Mouse (Mus musculus): ENCODE measurements around the gene Msrb2.

The Msrb2 gene

DNA sequence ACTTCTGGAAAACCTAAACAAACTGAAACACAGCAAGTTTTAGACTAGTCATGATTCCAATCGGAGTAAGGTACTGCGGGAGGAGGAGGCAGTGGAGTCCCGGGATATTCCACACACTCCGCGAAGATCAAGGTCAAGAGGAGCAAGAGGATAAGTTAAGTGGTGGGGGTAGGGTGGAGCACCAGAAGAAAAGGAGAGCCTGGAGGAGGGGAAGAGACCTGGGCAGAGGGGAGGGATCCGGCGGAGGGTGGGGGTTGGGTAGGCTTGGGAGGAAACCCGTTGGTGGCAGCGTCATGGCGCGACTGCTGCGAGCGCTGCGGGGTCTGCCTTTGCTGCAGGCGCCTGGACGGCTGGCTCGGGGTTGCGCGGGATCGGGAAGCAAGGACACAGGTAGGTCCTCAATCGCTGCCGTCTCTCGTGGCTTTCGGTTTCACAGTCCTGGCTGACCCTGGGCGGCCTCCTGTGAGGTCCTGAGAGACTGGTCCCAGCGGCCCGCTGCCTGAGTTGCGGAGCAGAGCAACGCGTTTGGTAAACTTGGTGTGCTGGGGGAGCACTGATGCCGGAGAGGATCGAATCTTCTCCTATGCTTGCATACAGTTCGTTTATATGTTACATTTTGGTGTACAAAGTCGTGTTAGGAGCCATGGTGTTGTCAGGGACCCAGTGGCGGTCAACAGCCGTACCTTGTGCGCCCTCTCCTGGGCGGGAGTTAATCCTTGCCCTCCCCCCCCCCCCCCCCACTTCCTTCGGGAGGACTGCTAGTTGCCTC lies at the start of gene Msrb2:
Msrb2 (plus strand) TSS at position 51 of the 769 bp plus-strand sequence.
- peak; percentile 80 for DNase-seq (ENCODE audit: low read depth)

DNA sequence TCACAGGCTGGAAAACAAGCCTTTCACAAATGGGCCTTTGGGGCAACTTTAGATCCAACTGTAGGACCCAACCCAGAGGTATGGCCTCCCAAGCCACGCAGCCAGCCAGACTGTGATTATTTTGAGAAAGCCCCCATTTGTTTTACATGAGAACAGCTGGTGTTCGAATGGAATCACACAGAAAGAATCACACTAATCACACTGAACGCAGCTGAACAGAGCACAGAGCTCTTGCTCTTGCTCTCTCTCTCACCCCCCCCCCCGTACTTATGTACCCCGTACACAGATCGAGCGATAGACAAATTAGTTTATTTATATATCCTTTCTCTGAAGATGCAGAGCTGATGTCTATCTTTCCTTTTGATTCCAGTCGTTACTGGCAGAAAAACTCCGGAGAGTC lies 48.8 kb upstream of the Msrb2 start:
- no peak for DNase-seq (ENCODE audit: low read depth)

DNA sequence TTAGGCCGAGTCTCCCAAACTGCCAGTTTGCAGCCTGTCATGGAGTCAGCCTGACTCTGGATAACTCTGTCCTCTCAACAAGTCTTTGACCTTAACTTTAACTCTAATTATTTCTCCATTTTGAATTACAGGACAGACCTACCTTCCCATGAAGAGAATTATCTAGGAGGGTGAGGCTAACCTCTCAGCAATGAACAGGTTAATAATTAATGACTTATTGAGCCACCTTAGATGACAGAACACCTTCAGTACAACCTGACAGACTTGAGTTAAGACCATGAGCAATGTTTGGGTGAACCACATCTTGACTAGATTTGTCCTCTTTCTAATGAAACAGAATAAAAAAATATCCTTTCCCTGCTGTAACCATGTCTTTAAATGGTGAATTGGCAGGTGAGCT lies 44.9 kb upstream of the Msrb2 start:
- DNase-seq (ENCODE audit: low read depth) = no peak

DNA sequence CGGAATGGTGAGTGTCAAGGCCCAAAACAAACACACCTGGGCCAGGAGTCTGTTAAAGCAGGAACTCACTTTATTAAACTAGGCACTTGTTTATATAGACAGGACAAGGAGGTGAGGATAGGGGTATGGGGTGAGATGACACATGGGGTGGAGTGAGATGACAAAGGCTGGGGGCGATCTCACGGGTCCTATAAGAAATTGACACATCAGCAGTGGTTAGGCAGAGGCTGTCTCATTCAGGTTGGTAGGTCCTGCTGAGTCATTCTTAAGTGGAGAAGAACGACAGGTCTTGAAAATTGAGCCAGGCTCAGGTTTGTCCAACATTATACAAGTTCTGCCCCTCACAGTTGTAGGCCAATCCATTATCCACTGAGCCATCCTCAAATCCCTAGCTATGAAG lies 43.4 kb upstream of the Msrb2 start:
- DNase-seq (ENCODE audit: low read depth) = no peak

DNA sequence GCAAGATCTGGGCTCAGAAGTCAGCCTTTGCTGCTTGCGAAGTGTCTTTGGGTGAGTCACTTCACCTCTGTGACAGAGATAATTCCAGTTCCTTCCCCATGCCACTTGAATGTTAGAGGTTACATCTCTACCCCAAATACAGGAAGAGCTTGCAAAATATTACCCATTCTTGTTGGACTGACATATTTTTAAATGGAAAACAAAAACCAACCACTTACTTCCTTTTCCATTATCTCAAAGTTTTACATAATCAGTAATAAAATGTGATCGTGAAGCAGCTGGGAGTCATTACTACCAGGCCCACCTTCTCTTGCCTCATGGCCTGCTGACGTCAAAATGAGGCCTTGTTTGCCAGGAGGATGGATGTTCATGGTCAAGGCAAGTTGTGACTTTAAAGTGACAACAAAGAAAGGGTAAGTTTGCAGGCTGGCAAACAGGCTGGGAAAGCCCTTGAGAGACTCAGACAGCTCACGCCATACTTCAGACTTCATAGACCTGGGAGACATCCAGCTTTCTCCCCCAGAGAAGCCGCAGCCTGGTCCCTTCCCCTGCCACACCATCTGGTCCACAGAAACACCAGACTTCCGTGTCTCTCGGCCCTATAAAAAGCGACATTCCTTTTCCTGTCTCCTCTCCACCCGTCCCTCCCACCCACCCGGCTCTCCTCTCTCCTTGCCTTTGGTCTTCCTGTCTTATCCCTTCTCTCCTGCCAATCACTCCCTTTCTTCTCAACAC lies 27.2 kb upstream of the Msrb2 start:
- peak; percentile 6 for DNase-seq (ENCODE audit: low read depth)

DNA sequence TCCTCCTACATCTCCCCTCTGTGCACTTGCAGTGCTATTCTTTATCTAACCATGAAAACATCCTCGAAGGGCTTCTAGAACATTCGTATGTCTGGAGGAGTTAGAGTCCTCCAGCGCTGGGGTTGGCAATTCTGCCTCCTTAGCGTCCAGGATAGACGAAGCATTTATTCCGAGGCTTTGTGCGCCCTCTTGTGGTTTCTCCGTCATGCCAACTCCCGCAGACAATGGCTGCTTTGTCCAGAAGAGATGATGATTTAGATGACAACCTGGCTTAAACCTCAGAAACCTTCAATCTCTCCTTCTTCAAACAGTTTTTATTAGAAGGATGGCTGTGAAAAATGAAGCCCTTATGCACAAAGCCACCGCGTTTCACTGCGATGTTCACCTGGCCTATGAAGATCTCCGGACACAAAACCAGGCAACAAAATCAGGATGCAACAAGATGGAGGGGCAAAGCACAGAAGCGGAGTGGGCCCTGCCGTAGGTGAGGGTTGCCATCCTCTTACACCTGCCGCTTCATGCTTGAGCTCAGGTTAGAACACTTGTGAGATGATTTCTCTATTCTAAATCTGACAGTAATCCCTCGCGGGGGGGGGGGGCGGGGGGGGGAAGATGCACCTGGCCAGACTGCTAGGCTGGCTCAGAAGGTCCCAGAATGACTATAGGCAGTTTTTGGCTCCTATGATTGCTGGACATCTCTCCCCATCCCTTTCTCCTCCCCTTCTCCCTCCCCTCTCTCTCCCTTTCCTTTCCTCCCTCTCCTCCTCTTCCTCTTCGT lies 26.4 kb upstream of the Msrb2 start:
- peak; percentile 89 for DNase-seq (ENCODE audit: low read depth)

DNA sequence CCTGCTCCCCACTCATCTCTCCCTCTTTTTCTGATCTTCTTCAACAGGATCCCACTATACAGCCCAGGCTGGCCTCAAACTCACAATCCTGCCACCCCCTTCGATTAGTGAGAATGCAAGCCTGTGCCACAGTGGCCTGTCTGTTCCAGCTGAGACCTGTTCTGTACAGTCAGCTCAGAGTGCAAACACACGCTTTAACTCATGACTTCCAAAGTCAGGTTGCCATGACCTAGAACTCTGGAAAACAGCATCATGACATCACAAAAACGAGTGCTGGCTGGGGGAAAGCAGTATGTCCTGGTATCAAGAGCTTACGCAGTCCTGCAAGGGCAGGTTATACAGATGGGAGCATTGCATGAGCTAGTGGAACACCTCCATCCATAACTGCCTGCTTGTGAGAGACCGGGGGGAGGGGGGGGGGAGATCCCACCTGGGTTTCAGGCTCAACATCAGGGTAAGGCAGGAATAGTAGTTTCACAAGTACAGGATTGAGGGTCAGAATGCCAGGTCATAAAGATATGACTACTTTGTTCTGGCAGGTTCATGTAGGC lies 25.8 kb upstream of the Msrb2 start:
- DNase-seq (ENCODE audit: low read depth) = peak; percentile 4

DNA sequence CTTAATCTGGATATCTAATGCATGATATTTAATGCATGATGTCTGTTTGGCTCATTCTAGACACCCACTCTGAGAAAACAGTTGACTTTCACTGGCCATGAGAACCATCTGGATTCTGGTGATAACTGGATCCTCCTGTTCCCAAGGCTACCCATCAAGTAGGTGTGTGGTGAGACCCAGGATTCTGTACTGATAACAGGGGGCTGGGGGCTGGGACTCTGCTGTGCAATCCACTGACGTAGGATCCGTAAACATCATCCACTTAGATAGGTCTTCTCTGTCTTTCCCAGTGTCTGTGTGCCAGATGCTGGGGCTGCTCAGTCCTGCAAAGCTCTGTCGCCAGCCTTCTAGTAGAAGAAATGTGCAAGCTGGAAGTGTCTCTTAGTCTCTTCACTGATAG lies 22.8 kb upstream of the Msrb2 start:
- DNase-seq (ENCODE audit: low read depth) = no peak

DNA sequence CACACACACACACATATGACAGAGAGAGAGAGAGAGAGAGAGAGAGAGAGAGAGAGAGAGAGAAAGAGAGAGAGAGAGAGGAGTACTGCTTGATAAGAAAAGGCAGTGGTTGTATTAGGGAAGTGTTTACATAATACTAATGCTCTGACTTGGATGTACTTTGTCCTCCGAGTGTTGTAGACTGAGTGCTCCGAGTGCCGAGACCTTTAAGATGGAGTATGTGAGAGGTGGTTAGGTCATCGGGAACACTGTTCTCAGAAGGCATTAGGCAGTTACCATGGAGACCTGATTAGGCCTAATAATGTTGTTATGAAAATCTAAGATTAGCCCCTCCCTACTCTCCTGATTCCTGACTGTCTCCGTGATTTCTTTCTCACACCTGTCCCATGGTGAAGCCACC lies 21.1 kb upstream of the Msrb2 start:
- DNase-seq (ENCODE audit: low read depth) = no peak

DNA sequence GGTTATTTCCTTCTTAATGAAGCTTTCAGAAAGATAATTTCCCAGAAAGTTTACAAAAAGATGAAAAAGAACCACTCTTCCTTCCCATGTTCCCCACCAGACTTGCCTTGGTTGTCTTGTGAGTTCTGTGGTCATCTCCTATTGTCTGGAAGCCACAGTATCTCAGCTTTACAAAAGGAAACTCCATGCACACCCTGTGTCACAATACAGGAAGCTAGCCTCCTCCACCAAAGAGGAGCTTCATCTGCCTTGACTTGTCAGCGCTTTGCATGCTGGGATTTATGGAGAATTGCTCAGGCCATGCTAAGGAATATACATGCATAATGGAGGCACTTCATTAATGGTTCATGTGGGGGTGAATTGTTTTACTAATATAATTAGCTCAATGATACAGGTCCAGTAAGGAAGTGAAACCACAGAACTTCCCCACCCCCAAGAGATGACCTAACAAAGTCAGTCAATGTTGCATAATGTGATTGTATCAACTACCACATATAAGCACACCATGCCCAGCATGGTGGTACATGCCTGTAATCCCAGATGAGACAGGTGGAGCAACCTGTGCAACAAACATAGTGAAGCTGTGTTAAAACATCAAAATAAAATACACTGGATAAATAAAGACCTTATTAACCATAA lies 19.5 kb upstream of the Msrb2 start:
- no peak for DNase-seq (ENCODE audit: low read depth)

DNA sequence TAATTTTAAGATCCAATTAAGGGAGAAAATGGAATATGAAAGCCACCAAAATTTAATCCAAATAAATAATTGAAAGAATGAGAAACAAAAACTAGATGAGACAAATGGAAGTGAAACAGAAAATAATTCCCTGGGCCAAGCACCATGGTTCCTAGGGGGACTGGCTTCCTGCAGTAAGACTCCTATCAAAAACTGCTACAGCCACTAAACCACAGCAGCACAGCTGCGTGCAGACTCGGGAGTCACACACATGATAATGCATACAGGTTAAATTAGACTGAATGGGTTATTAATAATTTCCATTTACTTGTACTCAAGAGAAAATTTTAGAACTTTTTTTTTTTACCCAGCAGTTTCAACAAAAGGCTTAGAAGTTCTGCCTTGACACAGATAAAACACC lies 18.1 kb upstream of the Msrb2 start:
- DNase-seq (ENCODE audit: low read depth) = no peak

DNA sequence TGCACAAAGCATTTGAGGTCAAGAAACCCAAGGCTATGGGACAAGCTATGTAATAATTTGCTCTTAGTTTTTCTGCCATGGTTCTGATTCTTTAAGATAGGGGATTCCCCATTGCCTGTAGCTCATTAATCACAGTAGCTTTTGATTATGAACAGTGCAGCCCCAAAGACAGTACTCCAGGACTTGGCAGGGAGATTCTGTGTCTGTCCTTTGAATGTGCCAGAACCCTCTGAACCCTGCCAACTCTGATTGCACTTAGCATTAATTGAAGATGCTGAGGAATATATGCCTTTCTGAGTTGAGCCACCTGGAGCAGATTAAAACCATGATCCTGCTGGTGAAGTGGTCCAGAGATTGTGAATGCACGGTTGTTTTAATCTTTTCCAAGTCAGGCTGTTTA lies 8.4 kb upstream of the Msrb2 start:
- no peak for DNase-seq (ENCODE audit: low read depth)

DNA sequence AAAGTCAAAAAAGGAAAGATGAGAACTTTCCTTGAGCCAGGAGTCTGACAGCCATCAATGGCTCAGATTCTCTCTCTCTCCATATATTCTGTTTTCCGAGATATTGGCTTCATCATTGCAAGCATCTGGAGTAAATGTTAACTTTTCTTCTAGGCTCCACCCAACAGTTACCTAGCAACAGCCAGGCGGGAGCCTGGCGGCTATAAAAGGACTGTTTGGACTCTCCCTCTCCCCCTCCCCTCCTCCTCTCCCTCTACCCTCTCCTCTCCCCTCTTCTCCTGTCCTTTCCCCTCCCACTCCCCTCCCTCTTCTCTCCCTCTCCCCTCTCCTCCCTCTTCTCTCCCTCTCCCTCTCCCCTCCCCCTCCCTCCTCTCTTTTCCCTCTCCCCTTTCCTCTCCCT lies 4.8 kb upstream of the Msrb2 start:
- no peak for DNase-seq (ENCODE audit: low read depth)

DNA sequence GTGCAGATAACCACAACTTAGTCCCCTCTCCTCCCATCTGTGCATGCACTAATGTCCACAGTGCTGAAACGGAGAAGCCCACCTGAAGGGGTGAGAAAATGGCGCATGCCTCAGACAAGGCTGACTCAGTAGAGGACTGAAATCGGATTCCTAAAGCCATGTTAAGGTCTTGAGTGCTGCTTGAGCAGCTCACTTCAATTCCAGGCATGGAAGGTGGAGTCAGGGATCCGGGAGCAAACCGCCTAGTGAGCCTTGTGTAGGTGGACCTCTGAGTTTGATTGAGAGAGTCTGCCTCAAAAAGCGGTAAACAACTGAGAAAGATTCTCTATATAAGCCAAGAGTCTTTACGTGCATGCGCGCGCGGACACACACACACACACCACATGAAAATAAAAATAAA lies 4.1 kb upstream of the Msrb2 start:
- DNase-seq (ENCODE audit: low read depth) = no peak

DNA sequence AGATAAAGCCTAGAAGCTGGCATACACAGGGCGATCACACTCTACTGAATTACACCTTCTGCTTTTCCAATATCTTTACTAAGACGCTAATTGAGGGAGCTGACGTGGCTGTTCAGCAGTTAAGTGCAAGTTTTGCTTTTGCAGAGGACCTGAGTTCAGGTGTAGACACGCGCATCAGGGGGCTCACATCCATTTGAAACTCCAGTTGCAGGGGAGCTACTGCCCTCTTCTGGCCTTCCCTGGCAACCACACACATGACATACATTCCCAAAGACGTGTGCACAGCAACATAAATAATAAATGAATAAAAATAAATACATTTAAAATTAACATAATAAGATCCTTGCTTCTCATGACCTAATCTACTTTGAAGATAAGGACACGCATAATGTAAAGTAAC lies 2.5 kb downstream of the Msrb2 start:
- DNase-seq (ENCODE audit: low read depth) = no peak

DNA sequence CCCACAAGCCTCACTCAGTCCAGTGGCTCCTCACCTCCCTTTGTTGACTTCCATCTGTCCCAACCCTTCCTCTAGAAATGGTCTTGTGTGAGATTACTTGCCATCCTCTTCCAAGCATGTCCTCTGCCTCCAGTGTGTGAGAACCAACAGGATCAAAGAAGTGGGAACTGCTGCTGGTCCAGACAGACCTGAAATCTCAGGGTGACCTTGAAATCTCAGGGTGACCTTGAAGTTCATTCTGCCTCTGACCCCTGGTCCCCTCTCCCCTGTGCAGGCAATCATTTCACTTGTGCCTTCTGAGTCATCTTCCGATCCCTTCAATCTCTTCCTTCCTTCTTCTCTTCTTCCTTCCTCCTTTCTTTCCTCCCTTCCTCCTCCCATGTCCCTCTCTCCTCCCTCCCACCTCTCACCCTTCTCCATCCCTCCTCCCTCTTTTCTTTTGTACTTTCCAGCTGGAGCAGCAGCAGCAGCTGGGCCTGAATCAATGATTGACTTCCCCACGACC lies 9.3 kb downstream of the Msrb2 start:
- DNase-seq (ENCODE audit: low read depth) = no peak

DNA sequence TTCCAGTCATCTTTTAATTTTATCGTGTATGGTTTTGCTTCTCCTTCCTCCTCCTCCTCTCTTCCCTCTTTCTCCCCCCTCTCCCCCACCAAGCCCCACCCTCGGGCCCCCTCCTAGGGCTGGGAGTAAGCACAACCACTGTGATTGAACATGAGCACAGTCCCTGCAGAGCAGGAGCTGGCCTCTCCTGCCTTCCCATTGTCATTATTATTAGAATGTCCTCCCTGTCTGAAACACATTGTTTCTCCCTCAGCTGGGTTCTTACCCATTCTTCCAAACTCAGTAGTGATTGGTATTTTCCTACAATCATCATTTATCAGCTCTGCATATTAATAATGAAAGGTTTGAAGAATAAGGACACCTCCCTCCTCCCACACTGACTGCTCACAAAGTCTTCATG lies 9.7 kb downstream of the Msrb2 start:
- no peak for DNase-seq (ENCODE audit: low read depth)

DNA sequence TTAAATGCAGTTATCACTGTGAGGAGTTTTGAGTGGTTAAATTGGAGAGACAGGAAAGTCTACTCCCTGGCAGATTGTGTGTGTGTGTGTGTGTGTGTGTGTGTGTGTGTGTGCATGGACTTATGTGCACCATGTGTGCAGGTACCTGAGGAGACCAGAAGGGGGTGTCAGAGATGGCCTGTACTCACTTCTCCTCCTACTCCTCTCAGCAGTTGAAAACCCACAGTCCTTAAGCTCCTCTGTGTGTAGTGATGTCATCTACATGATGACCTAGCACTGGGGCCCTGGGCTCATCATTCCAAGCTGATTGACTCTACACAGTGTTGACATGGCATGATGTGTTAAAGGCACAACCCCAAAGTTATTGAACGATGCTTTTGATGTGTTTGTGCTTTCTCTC lies 11.0 kb downstream of the Msrb2 start:
- no peak for DNase-seq (ENCODE audit: low read depth)

DNA sequence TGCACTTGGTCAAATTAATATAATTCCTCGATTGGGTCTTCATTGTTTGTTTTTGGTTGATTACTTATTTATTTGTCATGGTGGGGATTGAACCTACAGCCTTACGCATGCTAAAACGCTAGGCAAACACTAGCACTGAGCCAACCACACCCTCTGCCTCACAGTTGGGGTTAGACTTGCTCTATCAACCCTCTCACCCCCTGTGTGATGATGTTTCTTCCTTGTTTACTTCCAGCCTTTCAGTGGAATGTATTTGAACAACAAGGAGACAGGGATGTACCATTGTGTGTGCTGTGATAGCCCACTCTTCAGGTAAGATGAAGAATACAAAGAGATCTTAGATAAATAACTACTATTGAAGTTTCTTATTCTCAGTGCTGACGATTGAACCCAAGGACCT lies 11.8 kb downstream of the Msrb2 start:
- no peak for DNase-seq (ENCODE audit: low read depth)

DNA sequence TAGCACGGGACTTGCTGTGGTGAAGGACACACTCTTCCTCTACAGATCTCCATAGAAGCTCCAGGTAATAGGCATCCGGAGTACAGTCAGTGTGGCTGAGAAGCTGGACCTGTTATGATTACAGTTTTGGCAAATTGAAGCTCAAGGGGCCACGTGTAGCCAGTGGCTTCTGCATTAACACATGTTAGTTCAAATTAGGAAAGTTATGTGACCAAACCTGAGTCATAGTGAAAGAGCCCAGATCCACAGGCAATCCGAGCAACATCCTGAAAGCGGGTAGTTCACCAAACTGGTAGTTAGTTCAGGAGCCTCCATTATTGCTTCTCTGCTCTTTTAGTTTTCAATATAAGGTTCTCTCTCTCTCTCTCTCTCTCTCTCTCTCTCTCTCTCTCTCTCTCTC lies 14.5 kb downstream of the Msrb2 start:
- DNase-seq (ENCODE audit: low read depth) = no peak

DNA sequence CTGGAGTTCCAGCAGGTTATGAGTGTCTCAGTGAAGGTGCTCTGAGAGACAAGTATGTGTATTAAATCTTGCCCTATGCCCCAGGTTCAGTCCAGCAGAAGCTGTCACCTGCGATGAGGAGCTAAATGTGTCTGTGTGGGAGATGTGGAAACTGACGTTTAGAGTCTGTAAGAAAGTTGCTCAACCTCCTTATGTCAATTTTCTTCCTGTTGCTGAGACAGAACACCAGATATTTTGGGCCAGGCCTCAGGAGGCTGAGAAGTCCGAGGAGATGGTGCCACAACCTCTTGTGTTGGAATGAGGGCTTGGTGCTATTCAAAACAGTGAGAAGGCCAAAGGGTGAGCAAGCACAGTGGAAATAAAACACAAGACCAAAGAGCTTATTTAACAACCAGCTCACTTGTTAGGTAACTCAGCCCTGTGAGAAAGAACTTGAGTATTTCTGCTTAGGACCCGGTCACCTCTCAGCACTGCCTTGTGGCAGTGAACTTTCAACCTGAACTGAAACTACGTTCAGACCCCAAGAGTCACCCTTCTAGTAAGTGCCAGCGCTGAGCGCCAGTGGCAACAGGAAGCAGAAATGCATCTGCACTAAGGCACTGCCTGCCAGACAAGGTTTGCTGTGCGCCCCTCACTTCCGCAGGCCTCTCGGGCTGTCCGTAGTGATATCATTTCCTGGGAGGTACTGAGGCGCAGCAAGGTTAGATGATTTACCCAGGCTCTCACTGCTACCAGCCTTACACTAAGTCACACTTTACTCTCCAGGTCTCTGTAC lies 17.3 kb downstream of the Msrb2 start:
- peak; percentile 85 for DNase-seq (ENCODE audit: low read depth)
